17 mouse cellular contexts compared by ENCODE assay signal in genomic region chr16:47875258-47875657, GRCm38 (mm10).
"Had no signal": no experiment of that assay in that cellular context is flagged by ENCODE, and none has a peak within 500 bp of the region (broad histone marks: within the 10 kb centered on the region; RNA-seq: fewer than 3 reads in every experiment).

No protein-coding gene starts in this region.

- DNase-seq: left cerebral cortex, postnatal 4 days; liver; liver, embryonic 13.5 days; liver, postnatal 0 days; lung, adult 18-20 months; lung, adult 2 months; lung, embryonic 14.5 days; lung, postnatal 10 days; lung, postnatal 14 days; lung, postnatal 36 days; lung, postnatal 4 days; midbrain, embryonic 14.5 days had no signal

- ATAC-seq: liver, embryonic 12.5 days; liver, postnatal 0 days; lung, postnatal 0 days; midbrain, embryonic 13.5 days; midbrain, embryonic 15.5 days; midbrain, embryonic 16.5 days had no signal
